Mouse (Mus musculus) lung, postnatal 4 days (tissue): ENCODE measurements around the gene Pum1.

Source experiments
- DNase-seq, 2 experiments: peaks; one replicate each; pipeline ENCODE4 v3.0.0; 2021

The Pum1 gene

GRCm38 (mm10) chr4:130735957-130736356 is 72.8 kb downstream of the Pum1 start:
- DNase-seq, result no peak

- peak in 1 of 2 experiments; percentile 60 for DNase-seq
Observed at GRCm38 (mm10) chr4:130738527-130738926, 75.4 kb downstream of the Pum1 start.

- no peak for DNase-seq
Observed at GRCm38 (mm10) chr4:130744058-130744457, 80.9 kb downstream of the Pum1 start.

GRCm38 (mm10) chr4:130745561-130746306 is 82.6 kb downstream of the Pum1 start:
- no peak for DNase-seq

- no peak for DNase-seq
Observed at GRCm38 (mm10) chr4:130749566-130749965, 86.4 kb downstream of the Pum1 start.

GRCm38 (mm10) chr4:130751966-130752365 is 88.8 kb downstream of the Pum1 start:
- no peak for DNase-seq

- DNase-seq, result no peak
Observed at GRCm38 (mm10) chr4:130752591-130752990, 89.5 kb downstream of the Pum1 start.

GRCm38 (mm10) chr4:130753755-130754154 is 90.6 kb downstream of the Pum1 start:
- DNase-seq, result no peak

- no peak for DNase-seq
Observed at GRCm38 (mm10) chr4:130754776-130755175, 91.7 kb downstream of the Pum1 start.

GRCm38 (mm10) chr4:130759875-130760274 is 96.8 kb downstream of the Pum1 start:
- DNase-seq, result no peak

GRCm38 (mm10) chr4:130761809-130762208 is 98.7 kb downstream of the Pum1 start:
- DNase-seq, result no peak

- DNase-seq, result no peak
Observed at GRCm38 (mm10) chr4:130765399-130766160, 102.5 kb downstream of the Pum1 start.

- DNase-seq, result no peak
Observed at GRCm38 (mm10) chr4:130766387-130766786, 103.3 kb downstream of the Pum1 start.

- no peak for DNase-seq
Observed at GRCm38 (mm10) chr4:130766926-130767325, 103.8 kb downstream of the Pum1 start.

GRCm38 (mm10) chr4:130773899-130774298 is 110.8 kb downstream of the Pum1 start:
- DNase-seq, result no peak

- no peak for DNase-seq
Observed at GRCm38 (mm10) chr4:130774822-130775221, 111.7 kb downstream of the Pum1 start.

GRCm38 (mm10) chr4:130777647-130778046 is 114.5 kb downstream of the Pum1 start:
- peak in 1 of 2 experiments; percentile 19 for DNase-seq

- DNase-seq, result peak in 1 of 2 experiments; percentile 20
Observed at GRCm38 (mm10) chr4:130779037-130779436, 115.9 kb downstream of the Pum1 start.

GRCm38 (mm10) chr4:130782492-130782891 is 119.4 kb downstream of the Pum1 start:
- peak in 1 of 2 experiments; percentile 15 for DNase-seq

GRCm38 (mm10) chr4:130784755-130785154 is 121.6 kb downstream of the Pum1 start:
- DNase-seq, result peak; percentile 35 to 74

GRCm38 (mm10) chr4:130787530-130787929 is 124.4 kb downstream of the Pum1 start:
- no peak for DNase-seq

- peak; percentile 74 to 89 for DNase-seq
Observed at GRCm38 (mm10) chr4:130790180-130790579, 127.1 kb downstream of the Pum1 start.

- no peak for DNase-seq
Observed at GRCm38 (mm10) chr4:130791811-130792375, 128.8 kb downstream of the Pum1 start.
